Mouse (Mus musculus) myocyte (in vitro differentiated cells): Measurements from ENCODE around the gene Rab11fip4. TPM values are rescaled to one million over a fixed set of nuclear protein-coding genes. Genes with fewer than 3 reads are reported as not detected.
A peak's percentile ranks its signal among the peaks of the same experiment; 100 is the strongest.

ENCODE experiments used
- H3K27me3 ChIP-seq: one replicate; pipeline ENCODE4 v1.6.1; 2011; ENCODE audit not compliant: control insufficient read depth, insufficient read depth, insufficient read length
- H3K36me3 ChIP-seq: one replicate; pipeline ENCODE4 v1.6.1; 2011; ENCODE audit not compliant: control insufficient read depth, insufficient read depth
- H3K4me2 ChIP-seq: one replicate; pipeline ENCODE4 v1.6.1; 2011; ENCODE audit warnings: low read depth, control low read depth
- H3K4me3 ChIP-seq: one replicate; pipeline ENCODE4 v1.5.1; 2011; ENCODE audit warnings: mild to moderate bottlenecking, control low read depth, moderate library complexity
- H3K79me2 ChIP-seq: one replicate; pipeline ENCODE4 v1.6.1; 2011; ENCODE audit not compliant: control insufficient read depth, insufficient read depth
- H3ac ChIP-seq: one replicate; pipeline ENCODE4 v1.6.1; 2011; ENCODE audit not compliant: control insufficient read depth, insufficient read length
- CEBPB ChIP-seq: IDR thresholded peaks from 2 replicates; pipeline ENCODE4 v1.6.1; 2011; ENCODE audit warnings: mild to moderate bottlenecking, moderate library complexity; ENCODE audit not compliant: poor library complexity, insufficient read depth, severe bottlenecking
- E2F4 ChIP-seq: IDR thresholded peaks from one replicate; pipeline ENCODE4 v1.6.1; 2011; ENCODE audit warnings: mild to moderate bottlenecking, control low read depth, moderate library complexity; ENCODE audit not compliant: insufficient read depth
- MAX ChIP-seq: IDR thresholded peaks from one replicate; pipeline ENCODE4 v1.6.1; 2011; ENCODE audit warnings: low read depth, mild to moderate bottlenecking, control low read depth
- MYOD1 ChIP-seq, 3 experiments: IDR thresholded peaks; one replicate each; pipeline ENCODE4 v1.6.1; 2011; ENCODE audit warnings: control low read depth in 2 of 3, low read depth in 2 of 3, mild to moderate bottlenecking in 2 of 3, moderate library complexity in 1 of 3; ENCODE audit not compliant: insufficient read length in 2 of 3, control insufficient read depth in 1 of 3
- MYOG ChIP-seq, 3 experiments: IDR thresholded peaks; one replicate each; pipeline ENCODE4 v1.6.1; 2011; ENCODE audit warnings: control low read depth in 2 of 3, low read depth in 2 of 3, mild to moderate bottlenecking in 2 of 3; ENCODE audit not compliant: insufficient read length in 2 of 3, control insufficient read depth in 1 of 3, insufficient read depth in 1 of 3
- POLR2A ChIP-seq: IDR thresholded peaks from one replicate; pipeline ENCODE4 v1.6.1; 2011; ENCODE audit warnings: low read depth, mild to moderate bottlenecking, control low read depth, moderate library complexity; ENCODE audit not compliant: insufficient read length
- POLR2AphosphoS2 ChIP-seq: IDR thresholded peaks from one replicate; pipeline ENCODE4 v1.6.1; 2011; ENCODE audit warnings: low read depth, control low read depth; ENCODE audit not compliant: insufficient read length
- REST ChIP-seq: IDR thresholded peaks from one replicate; pipeline ENCODE4 v1.6.1; 2011; ENCODE audit warnings: mild to moderate bottlenecking, control low read depth, moderate library complexity; ENCODE audit not compliant: insufficient read depth, insufficient read length
- SRF ChIP-seq: IDR thresholded peaks from one replicate; pipeline ENCODE4 v1.6.1; 2011; ENCODE audit warnings: low read depth; ENCODE audit not compliant: control insufficient read depth, insufficient read length
- TCF12 ChIP-seq: IDR thresholded peaks from one replicate; pipeline ENCODE4 v1.6.1; 2011; ENCODE audit warnings: mild to moderate bottlenecking, control low read depth; ENCODE audit not compliant: poor library complexity, insufficient read depth, severe bottlenecking
- TCF3 ChIP-seq: IDR thresholded peaks from one replicate; pipeline ENCODE4 v1.6.1; 2011; ENCODE audit warnings: low read depth, control low read depth; ENCODE audit not compliant: insufficient read length
- USF1 ChIP-seq: IDR thresholded peaks from one replicate; pipeline ENCODE4 v1.6.1; 2011; ENCODE audit warnings: low read depth, mild to moderate bottlenecking, control low read depth, moderate library complexity
- polyA plus RNA-seq: library from polyadenylated mRNA; unstranded; fragments of >200 nt; fragmentation: generic; extraction: Trizol; gene quantifications from one replicate; pipeline ENCODE4 v1.2.1, GENCODE M21; 2012; ENCODE audit warnings: missing spikeins

Rab11fip4 gene
- polyA plus RNA-seq, 1 experiment, result 0.04 TPM

GRCm38 (mm10) chr11:79703452-79703851 is 112.4 kb downstream of the Rab11fip4 start:
- peaks cover 17% of the 10 kb centered on the region for H3K79me2 ChIP-seq
- peak; percentile 41 for TF ChIP-seq POLR2AphosphoS2
- no peak for TF ChIP-seq TCF3
- no peak for TF ChIP-seq CEBPB
- TF ChIP-seq POLR2A, result peak; percentile 44
- TF ChIP-seq USF1, result no peak
- TF ChIP-seq MYOG (IDR thresholded peaks at IDR 0.05; ENCODE audit: control insufficient read depth in 1 of 3, insufficient read depth in 1 of 3, insufficient read length in 2 of 3, low read depth in 2 of 3), result no peak
- peak overlapping the region; percentile 67 for H3ac ChIP-seq
- H3K4me2 ChIP-seq, result peak overlapping the region; percentile 95
- H3K4me3 ChIP-seq, result peak overlapping the region; percentile 49
- H3K36me3 ChIP-seq, result peaks cover 11% of the 10 kb centered on the region
- no peaks in the 10 kb centered on the region for H3K27me3 ChIP-seq

GRCm38 (mm10) chr11:79703885-79704291 is 112.9 kb downstream of the Rab11fip4 start:
- Histone ChIP-seq H3K4me2 (peak overlapping the region; percentile 95), H3K27me3 (no peaks in the 10 kb centered on the region), H3K4me3 (peak overlapping the region; percentile 49), H3K36me3 (peaks cover 11% of the 10 kb centered on the region), H3K79me2 (peaks cover 17% of the 10 kb centered on the region), H3ac (peak overlapping the region; percentile 67)
- TF ChIP-seq SRF (no peak), MYOG (IDR thresholded peaks at IDR 0.05; ENCODE audit: control insufficient read depth in 1 of 3, insufficient read depth in 1 of 3, insufficient read length in 2 of 3, low read depth in 2 of 3) (no peak), TCF3 (no peak), TCF12 (no peak), CEBPB (no peak), USF1 (no peak), POLR2A (no peak), POLR2AphosphoS2 (no peak), E2F4 (no peak), MAX (no peak), REST (no peak), MYOD1 (IDR thresholded peaks at IDR 0.05; ENCODE audit: control insufficient read depth in 1 of 3, insufficient read length in 2 of 3, low read depth in 2 of 3) (no peak)

- no peaks in the 10 kb centered on the region for H3K27me3 ChIP-seq
- H3K4me2 ChIP-seq, result peak overlapping the region; percentile 95
- H3K79me2 ChIP-seq, result peaks cover 17% of the 10 kb centered on the region
- H3K36me3 ChIP-seq, result peaks cover 11% of the 10 kb centered on the region
- TF ChIP-seq E2F4 (peak; percentile 20), MAX (no peak), TCF3 (no peak), MYOD1 (IDR thresholded peaks at IDR 0.05; ENCODE audit: control insufficient read depth in 1 of 3, insufficient read length in 2 of 3, low read depth in 2 of 3) (peak in 1 of 3 experiments; percentile 3), POLR2A (peak; percentile 85), POLR2AphosphoS2 (peak; percentile 91), MYOG (IDR thresholded peaks at IDR 0.05; ENCODE audit: control insufficient read depth in 1 of 3, insufficient read depth in 1 of 3, insufficient read length in 2 of 3, low read depth in 2 of 3) (peak in 1 of 3 experiments; percentile 4), REST (no peak)
- peak overlapping the region; percentile 67 for H3ac ChIP-seq
- H3K4me3 ChIP-seq, result peak overlapping the region; percentile 49
These were observed 113.5 kb downstream of the Rab11fip4 start for GRCm38 (mm10) chr11:79704318-79705150.

- H3K36me3 ChIP-seq, result no peaks in the 10 kb centered on the region
- H3K27me3 ChIP-seq, result no peaks in the 10 kb centered on the region
- peaks cover 18% of the 10 kb centered on the region for H3K79me2 ChIP-seq
- H3ac ChIP-seq, result no peak overlapping the region
- TF ChIP-seq E2F4 (no peak), POLR2AphosphoS2 (no peak), MAX (no peak), SRF (no peak), MYOG (IDR thresholded peaks at IDR 0.05; ENCODE audit: control insufficient read depth in 1 of 3, insufficient read depth in 1 of 3, insufficient read length in 2 of 3, low read depth in 2 of 3) (no peak), TCF12 (no peak), MYOD1 (IDR thresholded peaks at IDR 0.05; ENCODE audit: control insufficient read depth in 1 of 3, insufficient read length in 2 of 3, low read depth in 2 of 3) (no peak)
- no peak overlapping the region for H3K4me2 ChIP-seq
- H3K4me3 ChIP-seq, result no peak overlapping the region
These were observed 116.1 kb downstream of the Rab11fip4 start for GRCm38 (mm10) chr11:79707084-79707483.

- Histone ChIP-seq H3ac (peak overlapping the region; percentile 83), H3K27me3 (no peaks in the 10 kb centered on the region), H3K4me3 (peak overlapping the region; percentile 99), H3K4me2 (peak overlapping the region; percentile 96), H3K36me3 (no peaks in the 10 kb centered on the region), H3K79me2 (peaks cover 48% of the 10 kb centered on the region)
- TF ChIP-seq MYOG (IDR thresholded peaks at IDR 0.05; ENCODE audit: control insufficient read depth in 1 of 3, insufficient read depth in 1 of 3, insufficient read length in 2 of 3, low read depth in 2 of 3), result peak in 1 of 3 experiments; percentile 17
- TF ChIP-seq POLR2AphosphoS2, result peak; percentile 90
- peak; percentile 10 for TF ChIP-seq USF1
- TF ChIP-seq MAX, result peak; percentile 74
- no peak for TF ChIP-seq E2F4
- TF ChIP-seq MYOD1 (IDR thresholded peaks at IDR 0.05; ENCODE audit: control insufficient read depth in 1 of 3, insufficient read length in 2 of 3, low read depth in 2 of 3), result peak in 1 of 3 experiments; percentile 31
- TF ChIP-seq TCF12, result no peak
- peak; percentile 93 for TF ChIP-seq POLR2A
These were observed 120.1 kb downstream of the Rab11fip4 start for GRCm38 (mm10) chr11:79710868-79711765.
